ENCODE assay signal across 33 mouse cellular contexts in genomic region chr5:106082891-106083290, GRCm38 (mm10).
"Had no signal": no experiment of that assay in that cellular context is flagged by ENCODE, and none has a peak within 500 bp of the region (broad histone marks: within the 10 kb centered on the region; RNA-seq: fewer than 3 reads in every experiment).

No protein-coding gene starts in this region.

- DNase-seq: heart, postnatal 10 days; heart, postnatal 14 days; heart, postnatal 36 days; kidney, adult 11 months; kidney, adult 18-20 months; kidney, adult 2 months; kidney, adult 8-10 months; kidney, adult 9 months; kidney, postnatal 10 days; kidney, postnatal 14 days; kidney, postnatal 25 days; kidney, postnatal 36 days; kidney, postnatal 4 days; layer of hippocampus, adult 9-11 months; layer of hippocampus, postnatal 36 days had no signal

- H3K4me1 ChIP-seq: heart, embryonic 13.5 days; heart, embryonic 15.5 days; hindbrain, embryonic 10.5 days; hindbrain, embryonic 12.5 days; hindbrain, embryonic 13.5 days; hindbrain, embryonic 15.5 days; intestine, embryonic 15.5 days; kidney, embryonic 15.5 days had no signal

- H3K27ac ChIP-seq: heart, embryonic 13.5 days; heart, embryonic 15.5 days; hindbrain, embryonic 10.5 days; hindbrain, embryonic 12.5 days; hindbrain, embryonic 13.5 days; hindbrain, embryonic 14.5 days; hindbrain, embryonic 15.5 days; hindbrain, postnatal 0 days; intestine, embryonic 15.5 days; kidney, embryonic 15.5 days; kidney, postnatal 0 days; layer of hippocampus, adult 2 months; left cerebral cortex, adult 2 months had no signal

- H3K9me3 ChIP-seq: heart, embryonic 13.5 days; heart, embryonic 15.5 days; hindbrain, embryonic 15.5 days; intestine, embryonic 15.5 days; kidney, embryonic 15.5 days had no signal

- H3K27me3 ChIP-seq: heart, embryonic 13.5 days; heart, embryonic 15.5 days; hindbrain, embryonic 12.5 days; hindbrain, embryonic 13.5 days; hindbrain, embryonic 15.5 days; intestine, embryonic 15.5 days; kidney, embryonic 15.5 days had no signal

- H3K9ac ChIP-seq: heart, embryonic 13.5 days; heart, embryonic 15.5 days; hindbrain, embryonic 12.5 days; hindbrain, embryonic 13.5 days; hindbrain, embryonic 14.5 days; hindbrain, embryonic 15.5 days; intestine, embryonic 15.5 days; kidney, embryonic 15.5 days had no signal

- H3K4me2 ChIP-seq: heart, embryonic 11.5 days; heart, embryonic 13.5 days; heart, embryonic 15.5 days; hindbrain, embryonic 12.5 days; hindbrain, embryonic 13.5 days; hindbrain, embryonic 14.5 days; hindbrain, embryonic 15.5 days; intestine, embryonic 15.5 days; kidney, embryonic 15.5 days had no signal

- H3K36me3 ChIP-seq: heart, embryonic 13.5 days; heart, embryonic 15.5 days; hindbrain, embryonic 10.5 days; hindbrain, embryonic 12.5 days; hindbrain, embryonic 13.5 days; hindbrain, embryonic 15.5 days; intestine, embryonic 15.5 days; kidney, embryonic 15.5 days had no signal

- H3K4me3 ChIP-seq: heart, embryonic 13.5 days; heart, embryonic 15.5 days; hindbrain, embryonic 10.5 days; hindbrain, embryonic 12.5 days; hindbrain, embryonic 13.5 days; hindbrain, embryonic 15.5 days; intestine, embryonic 15.5 days; kidney, embryonic 15.5 days; layer of hippocampus, adult 2 months; left cerebral cortex, adult 2 months had no signal

- ATAC-seq: hindbrain, embryonic 16.5 days; hindbrain, postnatal 0 days; inflammation-experienced regulatory T-cells, adult 6 months; intestine, embryonic 15.5 days; intestine, embryonic 16.5 days; intestine, postnatal 0 days had no signal
